ENCODE assay signal across 8 mouse cellular contexts in the genomic region with DNA sequence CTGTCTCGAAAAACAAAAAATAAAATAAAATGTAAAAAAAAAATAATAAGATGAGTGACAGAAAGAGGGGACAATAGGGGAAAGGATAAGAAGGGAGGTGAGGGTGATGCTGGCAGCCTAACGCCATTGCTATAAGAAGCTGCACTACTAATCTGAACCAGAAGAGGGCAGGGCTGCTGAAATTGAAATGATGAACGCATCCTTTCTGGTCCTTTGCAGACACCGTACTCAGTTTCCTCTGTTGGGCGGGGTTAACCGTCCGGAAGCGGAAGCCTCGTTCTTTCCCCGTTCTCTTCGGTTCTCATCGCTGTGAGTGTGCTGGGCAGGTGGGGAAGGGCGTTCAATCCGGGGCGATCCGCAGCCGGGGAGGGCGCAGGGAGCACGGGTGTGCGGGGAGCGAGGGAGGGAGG. TPM values are rescaled to one million over a fixed set of nuclear protein-coding genes. Genes with fewer than 3 reads are reported as not detected.
A peak's percentile ranks its signal among the peaks of the same experiment; 100 is the strongest.
DNase-seq lines count a peak whose midpoint lies in the region; ATAC-seq lines count a peak whose summit lies in the region.

A gene (plus strand): TSS at position 224 of the 410 bp plus-strand sequence.

- under 1% methylated on average over 21 of the region's 21 CpGs for WGBS in forebrain, embryonic 14.5 days
- WGBS in liver, embryonic 15.5 days (ENCODE audit: insufficient replicate concordance) = under 1% methylated on average over 20 of the region's 21 CpGs
- WGBS in neural tube, embryonic 11.5 days = 0% methylated on average over 17 of the region's 21 CpGs
- WGBS in stomach, embryonic 16.5 days = under 1% methylated on average over 21 of the region's 21 CpGs

- no peaks in the 10 kb centered on the region for H3K9me3 ChIP-seq in forebrain, embryonic 14.5 days (replicated peaks; ENCODE audit: control insufficient read depth, low read length)
- no peaks in the 10 kb centered on the region for H3K9me3 ChIP-seq in liver, embryonic 15.5 days (replicated peaks)
- no peaks in the 10 kb centered on the region for H3K9me3 ChIP-seq in neural tube, embryonic 11.5 days (ENCODE audit: control insufficient read depth, low read length)
- no peaks in the 10 kb centered on the region for H3K9me3 ChIP-seq in stomach, embryonic 16.5 days (replicated peaks; ENCODE audit: control insufficient read depth, low read length)

- peak; percentile 97 for DNase-seq in ES-CJ7 (ENCODE audit: low read depth, low spot score)
- DNase-seq in cerebellum, adult 11 months = peak; percentile 93
- peak; percentile 99 for DNase-seq in forebrain, embryonic 14.5 days (ENCODE audit: low spot score)
- DNase-seq in heart, postnatal 10 days = peak; percentile 96 to 98
- DNase-seq in kidney, postnatal 4 days = peak; percentile 91 to 95
- DNase-seq in neural tube, embryonic 11.5 days (ENCODE audit: low spot score) = peak; percentile 91

- H3K4me3 ChIP-seq in forebrain, embryonic 14.5 days (ENCODE audit: low read depth, low read length) = peak within 1 kb of the TSS; percentile 88
- peak within 1 kb of the TSS; percentile 88 for H3K4me3 ChIP-seq in liver, embryonic 15.5 days (replicated peaks)
- H3K4me3 ChIP-seq in neural tube, embryonic 11.5 days (ENCODE audit: low read depth, low read length) = peak within 1 kb of the TSS; percentile 92
- peak within 1 kb of the TSS; percentile 89 for H3K4me3 ChIP-seq in stomach, embryonic 16.5 days (replicated peaks; ENCODE audit: low read length)

- peak; percentile 92 for ATAC-seq in forebrain, embryonic 14.5 days
- peak; percentile 85 for ATAC-seq in liver, embryonic 15.5 days (ENCODE audit: insufficient read depth)
- ATAC-seq in neural tube, embryonic 11.5 days (ENCODE audit: insufficient read depth, low FRiP score, low TSS enrichment) = peak; percentile 87
- peak; percentile 90 for ATAC-seq in stomach, embryonic 16.5 days (ENCODE audit: insufficient read depth, low FRiP score)

- H3K27me3 ChIP-seq in forebrain, embryonic 14.5 days (replicated peaks; ENCODE audit: control insufficient read depth, insufficient read depth, low read length) = no peaks in the 10 kb centered on the region
- H3K27me3 ChIP-seq in liver, embryonic 15.5 days = 0 out of 2 replicates have a peak, but pooled peaks cover 11% of the 10 kb centered on the region
- H3K27me3 ChIP-seq in neural tube, embryonic 11.5 days (ENCODE audit: control insufficient read depth, insufficient read depth, low read length) = no peaks in the 10 kb centered on the region
- H3K27me3 ChIP-seq in stomach, embryonic 16.5 days (ENCODE audit: control insufficient read depth, insufficient read depth, low read length) = no peaks in the 10 kb centered on the region; the same call in 1 of the 2 replicates

- peak within 1 kb of the TSS; percentile 68 for H3K4me2 ChIP-seq in forebrain, embryonic 14.5 days (ENCODE audit: low read length)
- H3K4me2 ChIP-seq in liver, embryonic 15.5 days = peak within 1 kb of the TSS; percentile 83
- peak within 1 kb of the TSS; percentile 63 for H3K4me2 ChIP-seq in neural tube, embryonic 11.5 days (ENCODE audit: low read depth)
- H3K4me2 ChIP-seq in stomach, embryonic 16.5 days (ENCODE audit: low read depth, low read length) = peak within 1 kb of the TSS; percentile 94

- peak within 1 kb of the TSS; percentile 88 for H3K27ac ChIP-seq in forebrain, embryonic 14.5 days (ENCODE audit: low read depth, low read length)
- H3K27ac ChIP-seq in liver, embryonic 15.5 days (replicated peaks) = peak within 1 kb of the TSS; percentile 80
- H3K27ac ChIP-seq in neural tube, embryonic 11.5 days (ENCODE audit: low read depth, low read length) = peak within 1 kb of the TSS; percentile 87
- H3K27ac ChIP-seq in stomach, embryonic 16.5 days (ENCODE audit: low read length) = peak within 1 kb of the TSS; percentile 93

- peak within 1 kb of the TSS; percentile 91 for H3K9ac ChIP-seq in forebrain, embryonic 14.5 days (ENCODE audit: low read length)
- peak within 1 kb of the TSS; percentile 77 for H3K9ac ChIP-seq in liver, embryonic 15.5 days
- peak within 1 kb of the TSS; percentile 94 for H3K9ac ChIP-seq in neural tube, embryonic 11.5 days (ENCODE audit: low read length)
- peak within 1 kb of the TSS; percentile 91 for H3K9ac ChIP-seq in stomach, embryonic 16.5 days (ENCODE audit: low read length)

- H3K36me3 ChIP-seq in forebrain, embryonic 14.5 days (ENCODE audit: control insufficient read depth, insufficient read depth, low read length) = peaks cover 33% of the 10 kb centered on the region
- H3K36me3 ChIP-seq in liver, embryonic 15.5 days (replicated peaks) = peaks cover 34% of the 10 kb centered on the region
- H3K36me3 ChIP-seq in neural tube, embryonic 11.5 days (ENCODE audit: control insufficient read depth, insufficient read depth, low read length) = peaks cover 11% of the 10 kb centered on the region
- H3K36me3 ChIP-seq in stomach, embryonic 16.5 days (ENCODE audit: control insufficient read depth, insufficient read depth, low read length) = 0 out of 2 replicates have a peak, but pooled peaks cover 4% of the 10 kb centered on the region

- intact Hi-C loops in heart, postnatal 10 days (cut with DNase I) = loop anchor here (2.0 kb wide), 1 partner anchor 58 kb away; a partner anchor contains a TSS

- H3K4me1 ChIP-seq in forebrain, embryonic 14.5 days (ENCODE audit: control insufficient read depth, insufficient read depth, low read length) = peaks cover 12% of the 10 kb centered on the region
- H3K4me1 ChIP-seq in liver, embryonic 15.5 days (replicated peaks) = peaks cover 35% of the 10 kb centered on the region
- H3K4me1 ChIP-seq in neural tube, embryonic 11.5 days (ENCODE audit: control insufficient read depth, insufficient read depth, low read length) = peaks cover 13% of the 10 kb centered on the region
- H3K4me1 ChIP-seq in stomach, embryonic 16.5 days (ENCODE audit: control insufficient read depth, insufficient read depth, low read length) = peaks cover 20% of the 10 kb centered on the region

RNA-seq across cellular contexts. Expression of the gene that starts here (rescaled TPM):
- 739 and 915 TPM in 2 replicates for polyA plus RNA-seq in forebrain, embryonic 14.5 days (2014; fragmentation: Nextera tagmentation; extraction: Ambion mirVana)
- total RNA-seq in heart, postnatal 10 days (2021) = 100 to 1,000 TPM; 771 to 825 TPM
- 503 and 662 TPM in 2 replicates for polyA plus RNA-seq in liver, embryonic 15.5 days (2015; fragmentation: Nextera tagmentation; extraction: Ambion mirVana)
- polyA plus RNA-seq in neural tube, embryonic 11.5 days (2014; fragmentation: Nextera tagmentation; extraction: Ambion mirVana) = 826 and 967 TPM in 2 replicates
- polyA plus RNA-seq in stomach, embryonic 16.5 days (2015; fragmentation: Nextera tagmentation; extraction: Ambion mirVana) = 797 and 998 TPM in 2 replicates

Comparison
In these comparisons a context has a peak if more than half of its experiments do, and no peak if none do; other contexts are left out.
1. Peak in every context shown above with its lines: DNase-seq, ATAC-seq, H3K4me3 ChIP-seq and H3K27ac ChIP-seq.